Mouse (Mus musculus) kidney, postnatal 36 days (tissue): ENCODE results near the gene Hkdc1.

Source experiments
- DNase-seq, 2 experiments: peaks; one replicate each; pipeline ENCODE4 v3.0.0; 2021 to 2022; ENCODE audit warnings: mixed read lengths in 2 of 2

The Hkdc1 gene

DNA sequence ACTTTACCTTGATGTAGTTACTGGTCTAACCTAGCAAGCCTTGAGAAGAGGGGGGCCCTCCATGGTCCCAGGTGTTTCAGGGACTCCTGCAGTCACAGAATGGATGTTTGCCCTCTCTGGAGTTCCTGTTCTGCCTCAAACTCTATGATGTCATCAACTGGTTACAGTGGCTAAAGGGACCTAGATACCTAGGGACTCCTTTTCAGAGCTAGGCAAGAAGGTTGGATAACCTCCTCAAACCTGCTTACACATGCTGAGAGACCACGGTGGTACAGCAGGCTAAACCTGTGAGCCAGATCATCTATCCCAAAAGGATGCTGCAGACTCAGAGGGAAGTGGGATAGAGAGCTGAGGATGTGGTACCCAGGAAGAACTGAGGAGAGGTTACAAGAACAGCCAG is 42.5 kb downstream of the Hkdc1 start, which contains the start of gene Hk1:
Gene Hk1, minus strand, starts transcription at position 101 of the 400 bp plus-strand sequence.
- DNase-seq, result no peak

GRCm38 (mm10) chr10:62358827-62359226 is 63.5 kb downstream of the Hkdc1 start:
- peak in 1 of 2 experiments; percentile 18 for DNase-seq

GRCm38 (mm10) chr10:62356105-62356730 is 66.1 kb downstream of the Hkdc1 start:
- no peak for DNase-seq

DNA sequence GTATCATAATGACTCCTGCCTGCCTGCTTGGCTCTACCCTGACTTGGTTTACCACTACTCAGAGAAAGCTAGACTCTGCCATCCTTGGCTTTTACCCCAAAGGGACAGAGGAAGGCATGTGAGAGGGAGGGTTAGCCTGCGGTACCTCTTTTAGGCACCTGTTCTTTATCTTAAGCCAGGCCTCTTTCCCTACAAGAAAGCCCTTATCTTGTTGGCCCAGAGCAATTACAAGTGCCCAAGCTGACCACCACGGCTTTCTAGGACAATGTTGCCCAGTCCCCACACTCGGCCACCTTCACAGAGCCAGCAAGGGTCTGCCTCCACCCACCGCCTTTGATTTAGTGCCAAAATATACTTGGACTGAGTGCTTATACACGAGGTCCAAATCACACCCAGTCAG is 77.1 kb downstream of the Hkdc1 start:
- DNase-seq, result no peak

- DNase-seq, result no peak
These were observed 78.1 kb downstream of the Hkdc1 start for GRCm38 (mm10) chr10:62344004-62344752.

GRCm38 (mm10) chr10:62342512-62342911 is 79.8 kb downstream of the Hkdc1 start:
- DNase-seq, result no peak

DNA sequence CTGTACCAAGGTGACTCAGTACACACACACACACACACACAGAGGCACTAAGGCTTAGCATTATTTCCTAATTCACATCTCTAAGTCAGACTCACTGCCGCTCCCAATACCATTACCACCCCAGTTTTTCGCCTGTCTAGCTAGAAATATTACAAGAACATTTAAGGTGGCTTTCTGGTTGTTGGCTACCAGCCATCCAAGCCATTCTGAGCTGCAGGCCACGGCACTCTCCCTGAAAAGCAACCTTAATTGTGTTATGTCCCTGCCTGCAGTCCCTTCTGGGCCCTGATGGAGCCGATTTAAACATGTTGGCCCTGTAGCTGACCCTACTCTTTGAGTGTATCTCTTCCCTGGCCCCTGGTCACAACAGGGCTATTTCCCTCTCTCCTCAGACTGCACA is 80.3 kb downstream of the Hkdc1 start:
- no peak for DNase-seq

- no peak for DNase-seq
These were observed 81.3 kb downstream of the Hkdc1 start for GRCm38 (mm10) chr10:62340991-62341390.

DNA sequence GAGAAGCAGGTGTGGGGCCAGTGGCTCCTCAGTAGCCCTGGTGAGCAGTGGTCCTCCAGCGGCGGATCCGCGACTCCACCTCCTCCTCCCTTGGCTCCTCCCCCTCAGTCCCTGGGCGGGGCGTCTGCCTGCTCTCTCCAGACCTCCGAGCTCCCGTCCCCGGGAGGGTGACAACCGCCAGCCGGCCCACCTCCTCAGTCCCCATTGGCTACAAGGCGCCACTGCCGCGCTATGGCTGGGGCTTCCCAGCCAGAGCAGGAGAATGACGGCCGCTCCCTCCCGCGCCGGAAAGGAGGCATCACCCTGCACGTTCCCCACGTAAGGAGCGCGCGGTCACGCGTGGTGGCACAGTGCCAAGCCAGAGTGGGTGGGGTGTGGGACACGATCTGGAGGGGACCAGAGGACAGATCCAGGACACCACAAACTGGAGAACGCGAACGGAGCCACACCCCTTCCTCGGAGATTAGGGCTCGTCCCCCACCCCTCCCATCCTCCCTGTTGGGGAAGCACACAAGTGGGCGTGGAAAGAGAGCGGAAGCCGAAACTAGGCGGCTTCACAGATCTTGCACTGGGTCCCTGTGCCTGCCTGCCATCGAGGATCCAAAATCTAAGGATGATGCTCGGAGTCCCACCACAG is 82.1 kb downstream of the Hkdc1 start:
- DNase-seq, result peak; percentile 97 to 98

DNA sequence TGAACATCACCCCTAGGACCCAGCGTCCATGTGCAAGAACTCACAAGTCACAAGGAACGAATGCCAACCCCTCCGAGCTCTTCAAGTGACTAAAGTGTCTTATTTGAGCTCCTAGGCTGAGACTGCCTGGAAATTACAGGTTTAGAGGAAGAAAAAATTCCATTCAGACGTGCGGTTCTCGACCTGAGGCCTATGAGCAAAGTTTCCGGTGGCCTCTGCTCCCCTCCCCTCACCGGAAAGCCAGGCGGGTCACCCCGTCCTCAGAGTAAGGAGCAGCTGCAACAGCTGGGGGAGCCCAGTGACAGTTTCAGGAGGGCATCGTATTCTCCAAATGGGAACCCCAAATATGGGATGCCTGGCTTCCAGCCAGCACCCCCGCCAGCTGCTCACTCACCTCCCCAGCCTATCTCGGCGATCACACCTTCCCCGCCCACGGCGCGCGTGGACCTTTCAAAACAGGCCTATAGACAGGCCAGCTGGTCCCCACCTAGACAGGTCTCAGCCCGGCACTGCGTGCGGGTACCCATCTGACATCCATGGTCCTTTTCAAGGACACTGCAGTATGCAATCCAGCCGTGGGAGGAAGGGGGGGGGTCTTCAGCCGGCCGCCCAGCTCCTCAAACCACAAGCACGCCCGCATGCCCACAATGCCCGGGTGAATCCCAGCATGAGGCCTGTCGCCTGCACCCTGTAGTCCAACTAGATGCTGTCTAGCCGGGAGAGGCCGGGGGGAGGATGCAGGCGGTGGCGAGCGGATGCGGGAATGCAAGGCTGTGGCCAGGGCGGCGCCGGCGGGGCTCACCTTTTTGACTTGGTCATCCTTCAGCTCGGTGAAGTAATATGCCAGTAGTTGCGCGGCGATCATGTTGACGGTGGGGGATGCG is 82.8 kb downstream of the Hkdc1 start:
- DNase-seq, result peak; percentile 52 to 69

DNA sequence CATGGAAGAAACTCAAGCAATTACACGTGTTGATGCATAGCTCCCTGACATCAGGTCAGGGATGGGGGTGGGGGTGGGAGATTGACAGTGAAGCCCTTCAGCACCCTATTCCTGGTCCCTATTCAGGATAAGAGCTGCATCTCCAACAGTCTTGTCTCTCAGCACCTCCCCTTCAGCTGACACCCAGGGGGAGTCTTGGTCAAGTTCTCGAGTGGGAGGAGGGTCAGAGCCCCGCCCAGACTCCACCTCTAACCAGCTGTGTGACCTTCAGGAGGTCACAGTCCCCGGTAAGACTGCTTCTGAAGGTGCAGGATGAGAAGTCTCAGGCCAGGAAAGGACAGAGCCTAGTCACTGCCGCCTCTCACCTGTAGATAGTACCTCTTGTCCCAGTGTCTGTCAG is 83.7 kb downstream of the Hkdc1 start:
- DNase-seq, result peak; percentile 65

DNA sequence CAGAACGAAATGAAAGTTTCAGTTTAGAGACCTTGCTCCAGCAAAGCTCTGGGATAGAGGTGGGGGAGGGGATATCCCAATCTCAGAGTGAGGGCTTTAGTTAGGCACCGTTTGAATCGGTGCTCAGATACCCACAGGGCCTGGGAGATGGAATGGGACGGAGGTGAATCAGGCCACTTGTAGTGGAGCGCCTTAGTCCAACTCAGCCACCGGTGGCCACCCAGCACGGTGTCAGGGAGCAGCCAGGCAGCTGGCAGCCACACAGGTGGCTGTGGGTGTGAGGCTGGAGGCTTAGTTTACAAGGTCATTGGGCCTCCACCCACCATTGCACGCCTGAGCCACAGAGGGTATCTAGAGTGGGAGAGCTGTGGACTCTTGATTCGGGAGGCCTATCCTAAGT is 84.1 kb downstream of the Hkdc1 start:
- no peak for DNase-seq

DNA sequence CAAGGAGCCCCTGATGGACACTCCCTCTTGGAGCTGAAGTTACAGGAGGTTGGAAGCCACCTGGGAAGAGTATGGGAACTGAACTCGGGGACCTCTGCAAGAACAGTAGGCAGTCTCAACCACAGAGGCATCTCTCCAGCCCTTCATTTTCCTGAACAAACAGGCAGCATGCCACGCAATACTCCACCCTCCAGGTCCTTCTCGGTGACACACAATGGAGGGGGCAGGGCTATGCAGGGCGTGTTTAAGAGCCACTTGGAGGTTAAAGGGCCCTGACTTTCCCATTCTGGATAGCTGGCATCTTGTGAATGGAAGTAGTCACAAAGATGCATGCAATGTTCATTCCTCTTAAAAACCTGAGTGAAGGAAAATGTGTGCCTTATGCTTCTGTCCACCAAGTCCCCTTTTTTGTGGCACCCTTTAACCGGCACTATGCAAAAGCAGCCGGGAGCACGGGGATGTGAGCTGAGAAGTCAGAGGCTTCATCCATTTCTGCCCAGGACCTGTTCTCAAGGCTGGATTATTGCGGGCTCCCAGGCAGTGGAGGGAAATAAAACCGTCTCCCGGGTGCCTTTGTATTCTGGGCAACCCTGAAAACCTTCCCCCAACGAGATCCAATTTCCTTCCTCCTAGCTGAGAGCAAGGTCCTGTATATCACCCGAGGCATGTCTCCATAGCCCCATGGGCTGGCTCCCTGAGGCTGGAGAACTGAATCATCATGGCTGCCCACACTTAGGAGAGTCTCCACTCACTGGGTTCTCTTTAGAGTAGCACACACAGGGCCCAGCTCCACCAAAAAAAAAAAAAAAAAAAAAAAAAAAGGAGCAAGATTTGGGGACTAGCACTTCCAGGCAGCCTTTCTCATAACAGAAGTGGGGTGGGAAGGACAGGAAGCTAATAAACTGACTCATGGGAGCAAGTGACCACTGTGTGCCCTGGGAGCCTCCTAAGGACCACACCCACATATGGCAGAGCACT is 85.4 kb downstream of the Hkdc1 start:
- DNase-seq, result peak; percentile 60 to 65

GRCm38 (mm10) chr10:62335423-62335776 is 86.9 kb downstream of the Hkdc1 start:
- DNase-seq, result no peak

DNA sequence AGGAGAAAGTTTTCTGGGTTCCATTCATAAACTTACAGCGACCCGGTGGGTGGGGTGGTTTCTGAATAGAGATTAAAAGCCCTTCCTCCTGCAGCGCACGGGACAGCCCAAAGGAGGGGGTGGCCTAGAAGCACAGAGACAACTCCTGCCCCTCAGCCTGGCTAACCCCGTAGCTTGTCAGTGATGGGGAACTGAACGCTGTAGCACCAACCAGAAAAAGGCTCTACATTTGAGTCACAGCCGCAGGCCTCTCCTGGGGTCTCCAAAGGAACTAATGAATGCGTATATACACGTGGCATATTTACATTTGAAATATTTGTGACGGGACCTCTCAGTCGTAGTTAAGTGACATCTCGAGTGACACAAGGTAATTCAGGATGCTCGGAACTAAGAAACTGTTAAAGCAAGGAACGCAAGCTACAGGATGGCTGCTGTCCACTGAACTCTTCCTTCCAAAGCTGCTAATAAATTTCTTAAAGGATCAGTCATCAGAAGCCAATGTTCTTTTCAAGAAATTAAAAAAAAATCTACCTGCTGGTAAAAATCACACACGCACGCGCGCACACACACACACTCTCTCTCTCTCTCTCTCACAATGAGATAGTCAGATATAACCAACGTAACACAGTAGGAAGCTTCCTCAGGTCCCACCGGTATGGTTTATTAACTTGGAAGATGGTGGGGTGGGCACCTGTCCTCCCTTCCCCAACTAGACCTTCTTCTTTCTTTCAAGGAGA is 87.4 kb downstream of the Hkdc1 start:
- no peak for DNase-seq

- DNase-seq, result no peak
These were observed 89.0 kb downstream of the Hkdc1 start for GRCm38 (mm10) chr10:62333269-62333668.
